Mouse (Mus musculus) intestine, embryonic 16.5 days (tissue): ENCODE measurements around the gene Btbd9. TPM values are rescaled to one million over a fixed set of nuclear protein-coding genes. Genes with fewer than 3 reads are reported as not detected.
"Not testable (repeated sequence)": the region's sequence is repeated elsewhere in the genome, so short reads cannot be mapped to it uniquely, and the experiment has no call there.

ENCODE experiments used
- ATAC-seq: fragments of 200-750 bp; cut with Nextera tagmentation; 2 replicates; pipeline ENCODE4 v1.8.0; 2017; ENCODE audit warnings: moderate TSS enrichment, moderate library complexity
- H3K27ac ChIP-seq: fragments of 300-500 bp; sonication (generic); 2 replicates; pipeline ENCODE4 v1.5.1; 2014; ENCODE audit warnings: mild to moderate bottlenecking, low read length
- H3K27me3 ChIP-seq: fragments of 300-500 bp; sonication (generic); replicated peaks from 2 replicates; pipeline ENCODE4 v1.6.1; 2014; ENCODE audit warnings: low read length, control low read depth, mixed read lengths; ENCODE audit not compliant: control insufficient read depth, insufficient read depth
- H3K36me3 ChIP-seq: fragments of 300-500 bp; sonication (generic); 2 replicates; pipeline ENCODE4 v1.6.1; 2014; ENCODE audit warnings: low read length, control low read depth; ENCODE audit not compliant: control insufficient read depth, insufficient read depth
- H3K4me1 ChIP-seq: fragments of 300-500 bp; sonication (generic); 2 replicates; pipeline ENCODE4 v1.6.1; 2014; ENCODE audit warnings: low read length, control low read depth, mixed read lengths; ENCODE audit not compliant: control insufficient read depth, insufficient read depth
- H3K4me2 ChIP-seq: fragments of 300-500 bp; sonication (generic); 2 replicates; pipeline ENCODE4 v1.6.1; 2014; ENCODE audit warnings: low read depth, low read length, control low read depth
- H3K4me3 ChIP-seq: fragments of 300-500 bp; sonication (generic); 2 replicates; pipeline ENCODE4 v1.5.1; 2014; ENCODE audit warnings: mild to moderate bottlenecking, low read length
- H3K9ac ChIP-seq: fragments of 300-500 bp; sonication (generic); 2 replicates; pipeline ENCODE4 v1.6.1; 2014; ENCODE audit warnings: low read depth, low read length
- H3K9me3 ChIP-seq: fragments of 300-500 bp; sonication (generic); 2 replicates; pipeline ENCODE4 v1.6.1; 2016; ENCODE audit warnings: low read length, control low read depth; ENCODE audit not compliant: control insufficient read depth
- WGBS: fragments of 180-500 bp; shearing (Covaris S2); extraction: QIAGEN DNeasy Blood & Tissue Kit; methylation state at CpG from one replicate; pipeline ENCODE4 v1.1.7; 2014; 5-methylcytosine and 5-hydroxymethylcytosine counted together
- polyA plus RNA-seq: library from polyadenylated mRNA; unstranded; fragments of >200 nt; fragmentation: Nextera tagmentation; extraction: Ambion mirVana; gene quantifications from 2 replicates; pipeline ENCODE4 v1.2.1, GENCODE M21; 2015

The Btbd9 gene
- 50.8 and 51.6 TPM in 2 replicates for polyA plus RNA-seq

- Histone ChIP-seq H3K9me3 (no peaks in the 10 kb centered on the region), H3K36me3 (no peaks in the 10 kb centered on the region), H3K4me2 (peak within 1 kb of the TSS; percentile 78), H3K27ac (peak within 1 kb of the TSS; percentile 84), H3K27me3 (no peaks in the 10 kb centered on the region), H3K9ac (peak within 1 kb of the TSS; percentile 82), H3K4me3 (peak within 1 kb of the TSS; percentile 88), H3K4me1 (peaks cover 8% of the 10 kb centered on the region; the same call in 1 of the 2 replicates)
- under 1% methylated on average over 88 of the region's 94 CpGs for WGBS
- peak; percentile 90 for ATAC-seq
Measured at GRCm38 (mm10) chr17:30575941-30576773, at the start of gene Btbd9. Btbd9 (minus strand) TSS chr17:30576488.

GRCm38 (mm10) chr17:30624132-30624531, 47.8 kb upstream of the Btbd9 start, which contains the start of gene Dnah8:
Dnah8 (plus strand) TSS chr17:30624354.
- not testable (repeated sequence) for H3K36me3 ChIP-seq, H3K9me3 ChIP-seq, H3K4me2 ChIP-seq, H3K27ac ChIP-seq, H3K9ac ChIP-seq, H3K27me3 ChIP-seq, H3K4me1 ChIP-seq, H3K4me3 ChIP-seq
- peak; percentile 45; the same call in 1 of the 2 replicates for ATAC-seq
- no CpG with 5 or more reads among the region's 20 CpGs for WGBS

- Histone ChIP-seq H3K4me1 (0 out of 2 replicates have a peak, but pooled peaks cover 7% of the 10 kb centered on the region), H3K9me3 (no peaks in the 10 kb centered on the region), H3K4me3 (no peak overlapping the region), H3K9ac (no peak overlapping the region), H3K4me2 (no peak overlapping the region), H3K27me3 (no peaks in the 10 kb centered on the region), H3K27ac (no peak overlapping the region), H3K36me3 (no peaks in the 10 kb centered on the region)
- ATAC-seq: no peak
- 90% methylated on average over 3 of the region's 3 CpGs for whole genome bisulfite sequencing
Measured at GRCm38 (mm10) chr17:30623200-30623599, 46.9 kb upstream of the Btbd9 start.

GRCm38 (mm10) chr17:30621450-30621849, 45.2 kb upstream of the Btbd9 start:
- no peak for ATAC-seq
- Histone ChIP-seq H3K27ac (no peak overlapping the region), H3K4me1 (0 out of 2 replicates have a peak, but pooled peaks cover 7% of the 10 kb centered on the region), H3K4me3 (no peak overlapping the region), H3K27me3 (no peaks in the 10 kb centered on the region), H3K9ac (no peak overlapping the region), H3K36me3 (no peaks in the 10 kb centered on the region), H3K4me2 (no peak overlapping the region), H3K9me3 (no peaks in the 10 kb centered on the region)
- WGBS: 71% methylated on average over 4 of the region's 4 CpGs

- 13% methylated on average over 2 of the region's 2 CpGs for WGBS
- Histone ChIP-seq H3K4me1 (0 out of 2 replicates have a peak, but pooled peaks cover 7% of the 10 kb centered on the region), H3K27ac (no peak overlapping the region), H3K36me3 (no peaks in the 10 kb centered on the region), H3K4me2 (no peak overlapping the region), H3K9ac (no peak overlapping the region), H3K27me3 (no peaks in the 10 kb centered on the region), H3K4me3 (no peak overlapping the region), H3K9me3 (no peaks in the 10 kb centered on the region)
- peak; percentile 65 for ATAC-seq
Measured at GRCm38 (mm10) chr17:30620548-30620947, 44.3 kb upstream of the Btbd9 start.

GRCm38 (mm10) chr17:30619153-30619552, 42.9 kb upstream of the Btbd9 start:
- no peak overlapping the region for H3K4me3 ChIP-seq
- H3K4me2 ChIP-seq: no peak overlapping the region
- H3K4me1 ChIP-seq: 0 out of 2 replicates have a peak, but pooled peaks cover 7% of the 10 kb centered on the region
- H3K27me3 ChIP-seq: no peaks in the 10 kb centered on the region
- no peaks in the 10 kb centered on the region for H3K9me3 ChIP-seq
- no peak overlapping the region for H3K27ac ChIP-seq
- H3K36me3 ChIP-seq: no peaks in the 10 kb centered on the region
- ATAC-seq: no peak
- WGBS: 24% methylated on average over 2 of the region's 2 CpGs
- H3K9ac ChIP-seq: no peak overlapping the region

- H3K9ac ChIP-seq: no peak overlapping the region
- no peaks in the 10 kb centered on the region for H3K36me3 ChIP-seq
- H3K4me2 ChIP-seq: no peak overlapping the region
- ATAC-seq: 0 out of 2 replicates have a peak, but pooled peaks have one; percentile 8
- 0 out of 2 replicates have a peak, but pooled peaks cover 7% of the 10 kb centered on the region for H3K4me1 ChIP-seq
- H3K27me3 ChIP-seq: no peaks in the 10 kb centered on the region
- 72% methylated on average over 3 of the region's 3 CpGs for WGBS
- no peak overlapping the region for H3K27ac ChIP-seq
- H3K9me3 ChIP-seq: no peaks in the 10 kb centered on the region
- no peak overlapping the region for H3K4me3 ChIP-seq
Measured at GRCm38 (mm10) chr17:30618136-30618891, 42.0 kb upstream of the Btbd9 start.

- H3K4me3 ChIP-seq: no peak overlapping the region
- ATAC-seq: no peak
- H3K27ac ChIP-seq: no peak overlapping the region
- no peak overlapping the region for H3K9ac ChIP-seq
- H3K9me3 ChIP-seq: no peaks in the 10 kb centered on the region
- H3K27me3 ChIP-seq: no peaks in the 10 kb centered on the region
- H3K36me3 ChIP-seq: no peaks in the 10 kb centered on the region
- WGBS: 89% methylated on average over 5 of the region's 5 CpGs
- no peak overlapping the region for H3K4me2 ChIP-seq
- H3K4me1 ChIP-seq: peaks cover 10% of the 10 kb centered on the region
Measured at GRCm38 (mm10) chr17:30616203-30616602, 39.9 kb upstream of the Btbd9 start.

- no peaks in the 10 kb centered on the region for H3K27me3 ChIP-seq
- H3K4me1 ChIP-seq: peaks cover 24% of the 10 kb centered on the region
- no peaks in the 10 kb centered on the region for H3K9me3 ChIP-seq
- ATAC-seq: no peak
- H3K9ac ChIP-seq: no peak overlapping the region
- H3K36me3 ChIP-seq: no peaks in the 10 kb centered on the region
- no peak overlapping the region for H3K4me3 ChIP-seq
- H3K4me2 ChIP-seq: no peak overlapping the region
- H3K27ac ChIP-seq: no peak overlapping the region
Measured at GRCm38 (mm10) chr17:30613350-30613749, 37.1 kb upstream of the Btbd9 start.
